Mouse (Mus musculus) lung, adult 10 weeks (tissue): Measurements from ENCODE around the gene Nxnl1. TPM values are rescaled to one million over a fixed set of nuclear protein-coding genes. Genes with fewer than 3 reads are reported as not detected.

Source experiments
- polyA plus RNA-seq: library from polyadenylated mRNA; stranded (reverse); fragments of 350-450 nt; fragmentation: Illumina TruSeq; extraction: RNeasy Lipid Tissue Mini Kit (QIAGEN cat#74804); gene quantifications from one replicate; pipeline ENCODE4 v1.2.3, GENCODE M21; 2014; ENCODE audit warnings: low read depth, low replicate concordance; ENCODE audit not compliant: insufficient read depth

The Nxnl1 gene
- not detected for polyA plus RNA-seq

GRCm38 (mm10) chr8:71566501-71566900 is at the start of gene Nxnl1:
Nxnl1 (minus strand) TSS chr8:71566601.

GRCm38 (mm10) chr8:71610822-71611651 is 44.6 kb upstream of the Nxnl1 start, which contains the start of gene Colgalt1:
Colgalt1 (plus strand) TSS chr8:71610998.

GRCm38 (mm10) chr8:71597451-71597850 is 31.1 kb upstream of the Nxnl1 start, which contains the start of gene Fam129c:
Fam129c (plus strand) TSS chr8:71597648.

GRCm38 (mm10) chr8:71591471-71592373 is 25.3 kb upstream of the Nxnl1 start, which contains the start of gene Pgls:
Pgls (plus strand) TSS chr8:71592176.

GRCm38 (mm10) chr8:71568387-71568937 is 2.1 kb upstream of the Nxnl1 start, which contains the start of gene Slc27a1:
Slc27a1 (plus strand) TSS chr8:71568882.

GRCm38 (mm10) chr8:71558071-71558957 is 8.1 kb downstream of the Nxnl1 start, which contains the start of gene Tmem221:
Tmem221 (minus strand) TSS chr8:71558871.

GRCm38 (mm10) chr8:71542632-71543343 is 23.6 kb downstream of the Nxnl1 start, which contains the start of gene Mvb12a:
Mvb12a (plus strand) TSS chr8:71542922.

GRCm38 (mm10) chr8:71537028-71537867 is 29.2 kb downstream of the Nxnl1 start, which contains the start of gene Bst2:
Bst2 (minus strand) TSS chr8:71537456.

GRCm38 (mm10) chr8:71525226-71526050 is 41.0 kb downstream of the Nxnl1 start, which contains the start of gene Ccdc194:
Ccdc194 (minus strand) TSS chr8:71525711.

GRCm38 (mm10) chr8:71511644-71512043 is 54.8 kb downstream of the Nxnl1 start, which contains the start of gene Plvap:
Plvap (minus strand) TSS chr8:71511752.

Other genes with a start within 250 kb of the Nxnl1 start
- gene Use1, start 199.8 kb downstream of the Nxnl1 start, polyA plus RNA-seq: 199 TPM
- gene Ocel1, start 195.3 kb downstream of the Nxnl1 start, polyA plus RNA-seq: 8.3 TPM
- gene Nr2f6, start 184.6 kb downstream of the Nxnl1 start, polyA plus RNA-seq: 33.0 TPM
- 49.5 TPM for gene Ushbp1, start 170.8 kb downstream of the Nxnl1 start, polyA plus RNA-seq
- 65.2 TPM for gene Babam1, start 169.7 kb downstream of the Nxnl1 start, polyA plus RNA-seq
- gene Ankle1, start 160.6 kb downstream of the Nxnl1 start, polyA plus RNA-seq: not detected
- gene Abhd8, start 102.9 kb downstream of the Nxnl1 start, polyA plus RNA-seq: 16.1 TPM
- gene Mrpl34, start 101.6 kb downstream of the Nxnl1 start, polyA plus RNA-seq: 65.5 TPM
- gene Dda1, start 97.4 kb downstream of the Nxnl1 start, polyA plus RNA-seq: 33.9 TPM
- 4.6 TPM for gene Ano8, start 80.6 kb downstream of the Nxnl1 start, polyA plus RNA-seq
- 10.1 TPM for gene Gtpbp3, start 78.5 kb downstream of the Nxnl1 start, polyA plus RNA-seq
- 350 TPM for gene Plvap, start 54.8 kb downstream of the Nxnl1 start, polyA plus RNA-seq
- not detected for gene Ccdc194, start 40.9 kb downstream of the Nxnl1 start, polyA plus RNA-seq
- 272 TPM for gene Bst2, start 29.1 kb downstream of the Nxnl1 start, polyA plus RNA-seq
- gene Mvb12a, start 23.7 kb downstream of the Nxnl1 start, polyA plus RNA-seq: 65.4 TPM
- 12.2 TPM for gene Tmem221, start 7.7 kb downstream of the Nxnl1 start, polyA plus RNA-seq
- gene Slc27a1, start 2.3 kb upstream of the Nxnl1 start, polyA plus RNA-seq: 21.0 TPM
- gene Pgls, start 25.6 kb upstream of the Nxnl1 start, polyA plus RNA-seq: 79.5 TPM
- 3.3 TPM for gene Fam129c, start 31.0 kb upstream of the Nxnl1 start, polyA plus RNA-seq
- 51.7 TPM for gene Colgalt1, start 44.4 kb upstream of the Nxnl1 start, polyA plus RNA-seq
- 0.04 TPM for gene Unc13a, start 105.2 kb upstream of the Nxnl1 start, polyA plus RNA-seq
- 8.6 TPM for gene Jak3, start 109.7 kb upstream of the Nxnl1 start, polyA plus RNA-seq
- 5.2 TPM for gene Insl3, start 122.6 kb upstream of the Nxnl1 start, polyA plus RNA-seq
- gene B3gnt3, start 135.2 kb upstream of the Nxnl1 start, polyA plus RNA-seq: 7.3 TPM
- 3.7 TPM for gene Fcho1, start 159.1 kb upstream of the Nxnl1 start, polyA plus RNA-seq